Mouse (Mus musculus) small intestine, adult 2 months (tissue): Measurements from ENCODE around the gene Zscan10.

Source experiments
- CTCF ChIP-seq: fragments of 200-500 bp; IDR thresholded peaks from 2 replicates; pipeline ENCODE4 v1.5.1; 2012; ENCODE audit warnings: low read depth, mild to moderate bottlenecking, control low read depth, inconsistent platforms, low read length, moderate library complexity, mixed read lengths; ENCODE audit not compliant: insufficient replicate concordance, insufficient read length; ENCODE audit errors: extremely low read depth
- POLR2A ChIP-seq: fragments of 200-500 bp; IDR thresholded peaks from 2 replicates; pipeline ENCODE4 v1.6.1; 2012; ENCODE audit warnings: low read depth, mild to moderate bottlenecking, control low read depth, inconsistent platforms, low read length, moderate library complexity

GRCm38 (mm10) chr17:23627813-23628212 lies 27.2 kb downstream of the Zscan10 start:
- TF ChIP-seq POLR2A (no peak), CTCF (no peak)
